Mouse (Mus musculus): ENCODE results near the gene Slc27a5. TPM values are rescaled to one million over a fixed set of nuclear protein-coding genes. Genes with fewer than 3 reads are reported as not detected.

The Slc27a5 gene
- under 1 TPM in 1 of 2 experiments, not detected in 1; 0.44 TPM for total RNA-seq (2021)
- long read RNA-seq, experiment 1, result 0 reads
- long read RNA-seq, experiment 2, partial matches to known transcripts, result 0 of 1 reads
- long read RNA-seq, experiment 2, other reads (novel, unspliced or antisense), result 1 of 1 reads

DNA sequence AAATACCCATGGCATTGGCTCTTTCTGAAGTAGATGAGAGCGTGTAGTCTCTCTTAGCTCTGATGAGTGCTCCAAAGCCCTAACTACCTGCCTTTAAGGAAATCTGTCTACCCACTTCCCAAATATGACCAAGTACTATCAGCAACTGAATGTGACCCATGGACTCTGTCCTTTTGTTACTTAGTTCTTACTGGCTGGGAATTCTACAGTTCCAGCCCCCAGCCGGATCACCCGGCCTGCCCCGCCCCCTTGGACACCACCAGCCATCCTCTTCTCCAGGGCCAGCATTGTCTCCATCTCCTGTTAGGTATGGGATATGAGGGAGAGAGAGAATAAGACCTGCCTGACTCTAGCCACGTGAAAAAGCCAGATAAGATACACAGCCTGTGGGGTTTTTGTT is at the start of gene Slc27a5:
Gene Slc27a5 (minus strand): TSS at position 140 of the 400 bp plus-strand sequence.
- no peak for TF ChIP-seq CTCF (IDR thresholded peaks at IDR 0.05)
- Histone ChIP-seq H3K27ac (no peak within 1 kb of the TSS), H3K4me3 (no peak within 1 kb of the TSS)
- no peak for DNase-seq (ENCODE audit: extremely low spot score in 1 of 2, low spot score in 2 of 2)
- intact Hi-C loops (cut with DNase I), result no loop called here

DNA sequence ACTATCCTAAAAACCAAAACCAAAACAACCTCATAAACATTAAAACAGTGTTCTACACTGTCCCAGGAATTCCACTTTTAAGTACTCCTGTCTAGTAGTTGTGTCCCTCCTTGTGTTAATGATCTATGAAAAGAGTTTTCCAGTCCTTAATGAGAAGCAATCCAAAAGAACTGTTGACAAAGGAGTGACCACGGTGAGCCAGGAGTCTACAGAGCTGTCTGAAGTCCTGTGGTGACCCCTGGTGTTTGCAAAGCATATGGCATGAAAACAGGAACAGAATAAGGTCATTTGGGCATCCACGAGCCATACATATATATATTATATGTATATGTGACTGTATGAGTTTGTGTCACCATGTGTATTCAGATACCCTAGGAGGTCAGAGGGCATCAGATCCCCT is 48.1 kb upstream of the Slc27a5 start:
- peak; percentile 66 for TF ChIP-seq CTCF (IDR thresholded peaks at IDR 0.05)
- DNase-seq (ENCODE audit: extremely low spot score in 1 of 2, low spot score in 2 of 2), result no peak
- no peak overlapping the region for H3K4me3 ChIP-seq
- no peak overlapping the region for H3K27ac ChIP-seq
- intact Hi-C loops (cut with DNase I), result loop anchor here (2.0 kb wide), 1 partner anchor 37 kb away; no protein-coding TSS in a partner anchor

DNA sequence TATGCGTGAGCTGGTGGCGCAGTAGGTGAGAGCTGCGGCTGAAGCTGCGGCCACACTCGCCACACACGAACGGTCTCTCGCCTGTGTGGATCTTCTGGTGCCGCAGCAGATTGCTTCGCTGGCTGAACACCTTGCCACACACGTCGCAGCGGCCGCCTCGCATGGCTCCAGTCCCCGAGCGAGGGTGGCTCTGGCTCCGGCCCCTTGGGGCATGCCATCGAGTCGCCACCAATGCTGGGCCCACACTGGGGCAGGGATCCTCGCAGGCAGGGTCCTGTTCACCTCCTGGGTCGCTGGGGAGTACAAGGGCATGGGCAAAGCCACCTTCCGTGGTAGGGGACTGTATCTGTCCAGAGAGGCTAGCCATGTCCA is 46.2 kb upstream of the Slc27a5 start:
- no peak for DNase-seq (ENCODE audit: extremely low spot score in 1 of 2, low spot score in 2 of 2)
- TF ChIP-seq CTCF (IDR thresholded peaks at IDR 0.05), result no peak
- H3K4me3 ChIP-seq, result peak overlapping the region; percentile 53
- intact Hi-C loops (cut with DNase I), result no loop called here
- peak overlapping the region; percentile 85 for H3K27ac ChIP-seq

DNA sequence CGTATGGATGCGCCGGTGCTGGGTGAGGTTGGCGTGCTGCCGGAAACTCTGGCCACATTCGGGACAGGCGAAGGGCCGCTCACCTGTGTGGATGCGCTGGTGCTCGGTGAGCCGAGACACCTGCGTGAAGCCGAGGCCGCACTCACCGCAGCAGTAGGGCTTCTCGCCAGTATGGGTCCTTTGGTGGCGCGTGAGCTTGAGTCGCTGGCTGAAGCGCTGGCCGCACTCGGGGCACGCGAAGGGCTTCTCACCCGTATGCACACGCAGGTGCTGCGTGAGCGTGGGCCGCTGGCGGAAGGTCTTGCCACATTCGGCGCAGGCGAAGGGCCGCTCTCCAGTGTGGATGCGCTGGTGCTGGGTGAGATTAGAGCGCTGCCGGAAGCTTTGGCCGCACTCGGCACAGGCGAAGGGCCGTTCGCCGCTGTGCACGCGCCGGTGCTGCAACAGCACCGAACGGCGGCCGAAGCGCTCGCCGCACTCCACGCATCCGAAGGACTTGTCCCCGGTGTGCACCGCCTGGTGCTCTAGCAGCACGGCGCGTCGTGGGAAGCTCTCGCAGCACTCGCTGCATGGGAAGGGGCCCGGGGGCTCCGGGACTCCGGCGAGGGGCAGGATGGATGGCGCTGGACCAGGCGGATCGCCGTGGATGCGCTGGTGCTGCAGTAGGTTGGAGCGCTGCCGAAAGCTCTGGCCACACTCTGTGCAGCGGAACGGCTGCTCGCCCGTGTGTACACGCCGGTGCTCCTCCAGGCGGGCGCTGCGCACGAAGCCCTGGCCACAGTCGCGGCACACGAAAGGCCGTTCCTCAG is 45.7 kb upstream of the Slc27a5 start:
- no peak for TF ChIP-seq CTCF (IDR thresholded peaks at IDR 0.05)
- peak in 1 of 2 experiments; percentile 58 for DNase-seq (ENCODE audit: extremely low spot score in 1 of 2, low spot score in 2 of 2)
- intact Hi-C loops (cut with DNase I), result no loop called here
- peak overlapping the region; percentile 53 for H3K4me3 ChIP-seq
- H3K27ac ChIP-seq, result peak overlapping the region; percentile 85

DNA sequence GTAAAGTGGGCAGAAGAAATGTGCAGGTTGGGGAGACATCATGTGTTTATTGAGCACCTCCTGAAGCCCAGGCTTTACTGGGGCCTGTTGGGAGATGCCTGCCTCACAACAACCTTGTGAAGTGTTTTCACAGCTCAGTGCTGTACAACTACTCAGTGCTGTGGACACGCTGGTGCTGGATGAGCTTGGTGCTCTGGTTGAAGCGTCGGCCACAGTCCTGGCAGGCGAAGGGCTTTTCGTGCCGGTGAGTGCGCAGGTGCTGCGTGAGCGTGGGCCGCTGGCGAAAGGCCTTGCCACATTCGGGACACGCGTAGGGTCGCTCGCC is 45.1 kb upstream of the Slc27a5 start:
- intact Hi-C loops (cut with DNase I), result no loop called here
- peak in 1 of 2 experiments; percentile 51 for DNase-seq (ENCODE audit: extremely low spot score in 1 of 2, low spot score in 2 of 2)
- Histone ChIP-seq H3K27ac (peak overlapping the region; percentile 85), H3K4me3 (peak overlapping the region; percentile 53; the same call in 1 of the 2 replicates)
- TF ChIP-seq CTCF (IDR thresholded peaks at IDR 0.05), result no peak

DNA sequence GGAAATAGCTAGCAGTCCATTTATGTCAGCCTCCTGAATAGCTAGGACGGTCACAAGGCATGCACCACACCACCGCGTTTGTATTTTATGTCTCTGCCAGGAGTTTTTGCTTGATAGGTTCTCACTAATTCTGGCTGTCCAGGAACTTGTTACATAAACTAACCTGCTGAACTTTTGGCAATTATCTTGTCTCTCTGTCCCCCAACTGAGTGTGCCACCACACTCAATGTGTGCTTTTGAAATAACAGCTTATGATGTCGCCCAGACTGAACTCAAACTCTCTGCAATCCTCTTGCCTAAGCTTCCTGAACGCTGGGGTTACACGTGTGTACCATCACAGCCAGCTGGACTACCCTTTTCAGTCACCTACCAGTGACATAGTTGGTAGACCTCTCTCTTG is 44.5 kb upstream of the Slc27a5 start:
- Histone ChIP-seq H3K4me3 (no peak overlapping the region), H3K27ac (no peak overlapping the region)
- no peak for DNase-seq (ENCODE audit: extremely low spot score in 1 of 2, low spot score in 2 of 2)
- TF ChIP-seq CTCF (IDR thresholded peaks at IDR 0.05), result no peak
- intact Hi-C loops (cut with DNase I), result no loop called here

DNA sequence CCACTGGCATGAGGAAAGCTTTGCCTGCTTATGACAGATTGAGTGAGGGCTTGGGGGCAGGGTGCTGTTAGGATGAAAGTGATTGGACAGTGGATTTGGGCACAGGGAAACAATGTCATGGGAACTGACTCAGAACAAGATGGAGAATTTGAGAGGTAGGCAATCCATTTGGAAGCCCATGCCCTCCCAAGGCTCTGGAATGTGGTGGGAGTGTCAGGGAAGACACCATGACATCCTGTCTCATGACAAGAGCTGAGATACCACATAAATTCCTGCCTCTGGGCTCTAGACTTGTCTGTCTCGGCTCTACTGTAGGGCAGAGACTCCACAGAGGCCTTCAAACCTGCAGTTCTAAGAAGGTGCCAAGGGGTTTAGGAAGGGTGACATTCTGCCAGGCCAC is 43.3 kb upstream of the Slc27a5 start:
- intact Hi-C loops (cut with DNase I), result no loop called here
- no peak overlapping the region for H3K27ac ChIP-seq
- TF ChIP-seq CTCF (IDR thresholded peaks at IDR 0.05), result no peak
- H3K4me3 ChIP-seq, result no peak overlapping the region
- DNase-seq (ENCODE audit: extremely low spot score in 1 of 2, low spot score in 2 of 2), result no peak

DNA sequence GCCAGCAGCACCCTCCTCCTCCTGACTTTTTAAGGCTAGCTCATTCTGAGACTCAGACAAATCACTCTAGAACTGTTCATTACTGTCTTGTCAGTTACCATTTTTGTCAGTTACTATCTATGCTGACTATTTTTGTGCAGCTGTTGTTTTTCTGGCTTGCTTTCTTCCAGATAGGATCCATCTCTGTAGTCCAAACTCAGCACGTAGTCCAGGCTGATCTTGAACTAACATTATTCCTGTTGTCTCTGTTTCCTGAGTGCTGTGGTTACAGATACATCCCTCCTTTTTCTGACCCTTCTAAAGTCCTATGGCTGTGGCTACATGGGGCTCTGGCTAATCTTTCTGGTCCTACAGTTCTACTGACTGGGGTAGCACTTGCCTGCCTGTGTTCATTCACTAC is 41.2 kb upstream of the Slc27a5 start:
- peak overlapping the region; percentile 100 for H3K27ac ChIP-seq
- no peak for DNase-seq (ENCODE audit: extremely low spot score in 1 of 2, low spot score in 2 of 2)
- no peak for TF ChIP-seq CTCF (IDR thresholded peaks at IDR 0.05)
- intact Hi-C loops (cut with DNase I), result loop anchor here (1.0 to 5.0 kb wide), 2 partner anchors 12 to 117 kb away; partner anchors contain the start of gene Rps5
- no peak overlapping the region; the same call in 1 of the 2 replicates for H3K4me3 ChIP-seq

DNA sequence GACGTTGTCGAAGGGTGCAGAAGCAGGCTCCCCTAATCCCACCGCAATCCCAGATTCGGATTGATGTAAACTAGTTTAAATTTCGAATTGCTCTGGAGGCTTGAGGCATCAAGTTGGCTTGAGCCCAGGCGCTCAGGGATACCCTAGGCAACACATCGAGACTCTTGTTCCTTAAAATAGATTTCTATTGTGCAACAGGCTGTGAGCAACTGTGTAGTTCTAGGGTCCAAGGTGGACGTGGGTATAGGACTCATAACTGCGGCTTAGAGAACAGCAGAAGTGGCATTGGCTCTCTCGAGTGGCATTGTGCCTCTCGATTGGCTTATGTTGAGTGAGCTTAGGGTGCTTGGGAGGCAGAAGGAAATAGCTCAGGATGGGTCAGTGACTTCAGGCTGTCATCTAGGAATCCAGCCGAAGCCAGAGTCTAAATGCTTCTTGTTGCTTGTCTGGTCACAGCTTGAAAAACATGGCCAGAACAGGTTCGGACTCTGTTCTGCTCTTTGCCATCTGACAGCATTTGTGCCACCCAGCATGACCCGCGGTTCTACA is 40.7 kb upstream of the Slc27a5 start:
- peak overlapping the region; percentile 100 for H3K27ac ChIP-seq
- TF ChIP-seq CTCF (IDR thresholded peaks at IDR 0.05), result no peak
- intact Hi-C loops (cut with DNase I), result loop anchor here (1.0 to 5.0 kb wide), 3 partner anchors 13 to 116 kb away; partner anchors contain the start of gene Rps5
- no peak for DNase-seq (ENCODE audit: extremely low spot score in 1 of 2, low spot score in 2 of 2)
- peak overlapping the region; percentile 91 for H3K4me3 ChIP-seq

DNA sequence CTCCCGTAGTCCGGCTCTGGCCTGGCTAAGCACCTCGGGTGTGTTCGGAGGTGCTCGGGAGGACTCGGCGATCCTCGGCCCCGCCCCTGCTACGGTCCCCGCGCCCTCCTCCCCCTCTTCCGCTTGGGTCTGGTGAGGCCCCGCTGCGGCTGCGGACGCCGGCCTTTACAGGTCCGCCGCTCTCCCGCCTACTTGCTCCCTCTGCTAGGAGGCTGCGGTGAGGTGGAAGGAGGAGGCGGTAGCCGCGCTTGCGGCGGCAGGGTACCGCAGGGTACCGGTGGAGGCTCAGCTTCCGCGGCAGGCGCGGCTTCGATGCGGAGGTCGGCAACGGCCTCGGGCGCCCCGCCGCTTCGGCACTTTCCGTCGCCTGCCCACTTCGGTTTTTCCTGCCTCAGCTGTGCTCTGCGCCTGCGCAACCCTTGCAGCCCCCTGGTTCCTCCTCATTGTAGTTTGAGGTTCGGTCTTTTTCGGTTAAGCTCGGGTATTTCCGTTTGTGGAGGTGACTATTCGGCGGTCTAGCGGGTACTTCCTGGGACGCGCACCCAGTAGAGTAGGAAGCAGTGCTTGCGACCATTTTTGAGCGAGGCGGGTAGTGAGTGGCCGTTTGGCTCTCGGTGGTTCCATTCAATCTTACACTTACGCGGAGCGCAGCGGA is 40.0 kb upstream of the Slc27a5 start, which contains the start of gene Ube2m:
Gene Ube2m (minus strand): TSS at position 375 of the 655 bp plus-strand sequence.
- Histone ChIP-seq H3K4me3 (peak within 1 kb of the TSS; percentile 91), H3K27ac (peak within 1 kb of the TSS; percentile 100)
- intact Hi-C loops (cut with DNase I), result loop anchor here (1.0 to 5.0 kb wide), 2 partner anchors 14 to 116 kb away; partner anchors contain the start of gene Rps5
- DNase-seq (ENCODE audit: extremely low spot score in 1 of 2, low spot score in 2 of 2), result peak; percentile 99 to 100
- TF ChIP-seq CTCF (IDR thresholded peaks at IDR 0.05), result no peak

DNA sequence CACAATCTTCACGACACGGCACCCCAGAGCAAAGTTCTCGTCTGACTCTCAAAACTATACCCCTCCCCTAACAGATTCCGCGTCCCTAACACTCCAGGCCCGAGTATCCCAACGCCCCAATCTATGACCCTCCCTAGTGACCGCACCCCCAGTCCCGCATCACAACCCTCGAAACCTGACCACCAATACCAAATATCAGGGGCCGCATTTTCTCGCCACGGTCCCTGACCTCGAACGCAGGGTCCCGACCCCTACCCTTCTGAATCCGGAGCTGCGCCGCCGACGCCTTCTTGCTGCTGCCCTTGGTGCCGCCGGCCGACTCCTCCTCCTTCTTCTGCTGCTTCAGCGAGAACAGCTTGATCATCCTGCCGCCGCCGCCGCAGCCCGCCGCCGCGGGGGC is 39.4 kb upstream of the Slc27a5 start:
- Histone ChIP-seq H3K27ac (peak overlapping the region; percentile 100), H3K4me3 (peak overlapping the region; percentile 91)
- intact Hi-C loops (cut with DNase I), result loop anchor here (5.0 kb wide), 1 partner anchor 115 kb away; the partner anchor contains the start of gene Rps5
- TF ChIP-seq CTCF (IDR thresholded peaks at IDR 0.05), result no peak
- DNase-seq (ENCODE audit: extremely low spot score in 1 of 2, low spot score in 2 of 2), result peak in 1 of 2 experiments; percentile 46
